Mouse (Mus musculus) olfactory bulb, adult 2 months (tissue): ENCODE measurements around the gene Sall2.

Experiments used
- CTCF ChIP-seq: fragments of 200-500 bp; IDR thresholded peaks from 2 replicates; pipeline ENCODE4 v1.5.1; 2012; ENCODE audit warnings: low read depth, mild to moderate bottlenecking, low read length, moderate library complexity; ENCODE audit not compliant: insufficient read depth
- POLR2A ChIP-seq: fragments of 200-500 bp; IDR thresholded peaks from 2 replicates; pipeline ENCODE4 v1.6.1; 2012; ENCODE audit warnings: mild to moderate bottlenecking, low read depth, low read length, moderate library complexity; ENCODE audit not compliant: insufficient read depth

- TF ChIP-seq CTCF (no peak), POLR2A (no peak)
These were observed 55.8 kb downstream of the Sall2 start for GRCm38 (mm10) chr14:52272781-52273180.
